Mouse (Mus musculus) frontal cortex, adult 2 months (tissue): ENCODE measurements around the gene Map3k11. TPM values are rescaled to one million over a fixed set of nuclear protein-coding genes. Genes with fewer than 3 reads are reported as not detected.
"Not testable (repeated sequence)": the region's sequence is repeated elsewhere in the genome, so short reads cannot be mapped to it uniquely, and the experiment has no call there.

Source experiments
- DNase-seq, 2 experiments: peaks; one replicate each; pipeline ENCODE4 v3.0.0; 2022; ENCODE audit warnings: low spot score in 1 of 2; ENCODE audit errors: extremely low spot score in 1 of 2
- polyA plus RNA-seq: library from polyadenylated mRNA; depleted of rRNA; stranded (reverse); fragments of >200 nt; gene quantifications from 2 replicates; pipeline ENCODE4 v1.2.3, GENCODE M21; 2012

The Map3k11 gene
- polyA plus RNA-seq, 1 experiment: 18.9 TPM

- DNase-seq: no peak
These were observed 23.1 kb upstream of the Map3k11 start for GRCm38 (mm10) chr19:5665465-5665864.

GRCm38 (mm10) chr19:5666386-5666785 lies 22.2 kb upstream of the Map3k11 start:
- no peak for DNase-seq

- no peak for DNase-seq
These were observed 20.2 kb upstream of the Map3k11 start for GRCm38 (mm10) chr19:5668372-5668771.

- DNase-seq: no peak
These were observed 8.1 kb upstream of the Map3k11 start for GRCm38 (mm10) chr19:5680432-5680831.

- DNase-seq: no peak
These were observed 4.3 kb upstream of the Map3k11 start for GRCm38 (mm10) chr19:5684236-5684635.

GRCm38 (mm10) chr19:5684985-5685384 lies 3.6 kb upstream of the Map3k11 start:
- no peak for DNase-seq

GRCm38 (mm10) chr19:5685431-5685830 lies 3.1 kb upstream of the Map3k11 start:
- no peak for DNase-seq

- DNase-seq: no peak
These were observed 2.7 kb upstream of the Map3k11 start for GRCm38 (mm10) chr19:5685861-5686260.

- DNase-seq: no peak
These were observed 2.1 kb upstream of the Map3k11 start for GRCm38 (mm10) chr19:5686437-5686836.

- not testable (repeated sequence) for DNase-seq
These were observed 1.6 kb upstream of the Map3k11 start for GRCm38 (mm10) chr19:5686954-5687353.

- no peak for DNase-seq
These were observed 804 bp upstream of the Map3k11 start for GRCm38 (mm10) chr19:5687738-5688137.

GRCm38 (mm10) chr19:5689088-5689428 lies 516 bp downstream of the Map3k11 start:
- no peak for DNase-seq

- peak; percentile 52 to 80 for DNase-seq
These were observed 1.2 kb downstream of the Map3k11 start for GRCm38 (mm10) chr19:5689565-5690342.

GRCm38 (mm10) chr19:5690343-5690735 lies 1.8 kb downstream of the Map3k11 start:
- no peak for DNase-seq

- no peak for DNase-seq
These were observed 3.1 kb downstream of the Map3k11 start for GRCm38 (mm10) chr19:5691601-5692000.

GRCm38 (mm10) chr19:5692086-5692912 lies 3.8 kb downstream of the Map3k11 start:
- DNase-seq: no peak

GRCm38 (mm10) chr19:5692913-5693396 lies 4.4 kb downstream of the Map3k11 start:
- no peak for DNase-seq

GRCm38 (mm10) chr19:5693801-5694200 lies 5.3 kb downstream of the Map3k11 start:
- DNase-seq: no peak

- no peak for DNase-seq
These were observed 7.4 kb downstream of the Map3k11 start for GRCm38 (mm10) chr19:5695849-5696462.

GRCm38 (mm10) chr19:5704163-5704800 lies 15.7 kb downstream of the Map3k11 start, which contains the start of gene Kcnk7:
Gene Kcnk7, plus strand, starts transcription at chr19:5704367.
- DNase-seq: peak in 1 of 2 experiments; percentile 58
